In genomic region chr3:23135551-23135950, GRCm38 (mm10) we compare ENCODE assay signal across 23 mouse cellular contexts.
"Had no signal": no experiment of that assay in that cellular context is flagged by ENCODE, and none has a peak within 500 bp of the region (broad histone marks: within the 10 kb centered on the region; RNA-seq: fewer than 3 reads in every experiment).

No protein-coding gene starts in this region.

- H3K36me3 ChIP-seq: limb, embryonic 12.5 days; limb, embryonic 15.5 days; midbrain, embryonic 12.5 days; neural tube, embryonic 13.5 days; stomach, embryonic 15.5 days had no signal

- H3K27ac ChIP-seq: layer of hippocampus, adult 2 months; limb, embryonic 12.5 days; limb, embryonic 15.5 days; liver, embryonic 14.5 days; macrophage; midbrain, embryonic 12.5 days; neural tube, embryonic 13.5 days; stomach, embryonic 15.5 days had no signal

- ATAC-seq: intestine, postnatal 0 days; liver, postnatal 0 days; lung, postnatal 0 days; midbrain, embryonic 16.5 days had no signal

- H3K27me3 ChIP-seq: limb, embryonic 12.5 days; limb, embryonic 15.5 days; midbrain, embryonic 12.5 days; neural tube, embryonic 13.5 days; stomach, embryonic 15.5 days had no signal

- DNase-seq: kidney, adult 8-10 months; kidney, postnatal 14 days; layer of hippocampus, adult 9-11 months; left cerebral cortex, postnatal 4 days; liver, postnatal 0 days; lung, embryonic 14.5 days; retina, postnatal 1 day; right cerebral cortex, postnatal 25 days; spleen, adult 18-20 months; thymus, postnatal 25 days had no signal

- H3K4me3 ChIP-seq: layer of hippocampus, adult 2 months; limb, embryonic 12.5 days; limb, embryonic 15.5 days; midbrain, embryonic 12.5 days; myocyte; neural tube, embryonic 13.5 days; stomach, embryonic 15.5 days had no signal

- H3K4me2 ChIP-seq: limb, embryonic 12.5 days; limb, embryonic 15.5 days; liver, embryonic 11.5 days; lung, embryonic 14.5 days; midbrain, embryonic 12.5 days; neural tube, embryonic 13.5 days; stomach, embryonic 15.5 days had no signal

- H3K9ac ChIP-seq: limb, embryonic 12.5 days; limb, embryonic 15.5 days; liver, embryonic 14.5 days; liver, postnatal 0 days; lung, embryonic 14.5 days; midbrain, embryonic 12.5 days; neural tube, embryonic 13.5 days; stomach, embryonic 15.5 days had no signal

- H3K4me1 ChIP-seq: limb, embryonic 12.5 days; limb, embryonic 15.5 days; midbrain, embryonic 12.5 days; neural tube, embryonic 13.5 days; stomach, embryonic 15.5 days had no signal

- H3K9me3 ChIP-seq: limb, embryonic 12.5 days; limb, embryonic 15.5 days; midbrain, embryonic 12.5 days; neural tube, embryonic 13.5 days; stomach, embryonic 15.5 days had no signal
